Mouse (Mus musculus) heart, embryonic 11.5 days (tissue): ENCODE data around the gene Yap1. TPM values are rescaled to one million over a fixed set of nuclear protein-coding genes. Genes with fewer than 3 reads are reported as not detected.

ENCODE experiments used
- ATAC-seq: fragments of 200-750 bp; cut with Nextera tagmentation; replicated peaks from 2 replicates; pipeline ENCODE4 v1.8.0; 2017; ENCODE audit warnings: moderate library complexity; ENCODE audit not compliant: insufficient number of reproducible peaks, low FRiP score, low TSS enrichment
- H3K27ac ChIP-seq: fragments of 300-500 bp; sonication (generic); 2 replicates; pipeline ENCODE4 v1.5.1; 2014; ENCODE audit warnings: mild to moderate bottlenecking, low read depth, low read length
- H3K27me3 ChIP-seq: fragments of 300-500 bp; sonication (generic); 2 replicates; pipeline ENCODE4 v1.6.1; 2014; ENCODE audit warnings: mild to moderate bottlenecking, low read length, mixed read lengths; ENCODE audit not compliant: control insufficient read depth, insufficient read depth
- H3K36me3 ChIP-seq: fragments of 300-500 bp; sonication (generic); 2 replicates; pipeline ENCODE4 v1.6.1; 2014; ENCODE audit warnings: mild to moderate bottlenecking, low read length, moderate library complexity, mixed read lengths; ENCODE audit not compliant: control insufficient read depth, insufficient read depth
- H3K4me1 ChIP-seq: fragments of 300-500 bp; sonication (generic); 2 replicates; pipeline ENCODE4 v1.6.1; 2014; ENCODE audit warnings: low read length; ENCODE audit not compliant: control insufficient read depth, insufficient read depth
- H3K4me2 ChIP-seq: fragments of 300-500 bp; sonication (generic); 2 replicates; pipeline ENCODE4 v1.6.1; 2014; ENCODE audit warnings: mild to moderate bottlenecking, moderate library complexity
- H3K4me3 ChIP-seq: fragments of 300-500 bp; sonication (generic); 2 replicates; pipeline ENCODE4 v1.5.1; 2014; ENCODE audit warnings: low read depth, low read length
- H3K9ac ChIP-seq: fragments of 300-500 bp; sonication (generic); 2 replicates; pipeline ENCODE4 v1.6.1; 2014; ENCODE audit warnings: mild to moderate bottlenecking, low read depth, low read length, moderate library complexity
- H3K9me3 ChIP-seq: fragments of 300-500 bp; sonication (generic); replicated peaks from 2 replicates; pipeline ENCODE4 v1.6.1; 2016; ENCODE audit warnings: low read length; ENCODE audit not compliant: control insufficient read depth
- WGBS: fragments of 180-500 bp; shearing (Covaris S2); extraction: QIAGEN DNeasy Blood & Tissue Kit; methylation state at CpG from one replicate; pipeline ENCODE4 v1.1.7; 2014; ENCODE audit not compliant: insufficient replicate concordance; 5-methylcytosine and 5-hydroxymethylcytosine counted together
- polyA plus RNA-seq: library from polyadenylated mRNA; unstranded; fragments of >200 nt; fragmentation: Nextera tagmentation; extraction: Ambion mirVana; gene quantifications from 2 replicates; pipeline ENCODE4 v1.2.1, GENCODE M21; 2014

The Yap1 gene
- polyA plus RNA-seq, 1 experiment from 2014 or later = 27.1 TPM

DNA sequence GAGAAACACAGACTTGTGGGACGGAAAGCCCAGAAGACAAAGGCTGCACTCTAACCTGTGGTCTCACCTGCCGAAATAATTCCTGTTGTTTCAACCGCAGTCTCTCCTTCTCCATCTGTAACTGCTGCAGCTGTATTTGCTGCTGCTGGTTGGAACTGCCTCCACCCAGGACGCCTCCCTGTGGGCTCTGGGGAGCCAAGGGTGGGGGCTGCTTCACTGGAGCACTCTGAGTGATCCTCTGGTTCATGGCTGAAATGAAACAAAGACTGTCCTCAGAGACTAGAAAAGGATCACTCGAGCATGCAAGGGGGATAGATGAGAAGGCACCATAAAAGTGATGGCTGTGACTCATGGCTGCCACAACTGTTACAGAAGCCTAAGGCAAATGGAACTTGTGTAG lies 51.5 kb downstream of the Yap1 start:
- H3K27me3 ChIP-seq = no peaks in the 10 kb centered on the region
- H3K9ac ChIP-seq = no peak overlapping the region
- no peak overlapping the region for H3K4me3 ChIP-seq
- WGBS = 91% methylated on average over 5 of the region's 5 CpGs
- H3K9me3 ChIP-seq = no peaks in the 10 kb centered on the region
- peaks cover 26% of the 10 kb centered on the region for H3K36me3 ChIP-seq
- no peak overlapping the region for H3K4me2 ChIP-seq
- peaks cover under 1% of the 10 kb centered on the region; the same call in 1 of the 2 replicates for H3K4me1 ChIP-seq
- no peak for ATAC-seq
- no peak overlapping the region for H3K27ac ChIP-seq

DNA sequence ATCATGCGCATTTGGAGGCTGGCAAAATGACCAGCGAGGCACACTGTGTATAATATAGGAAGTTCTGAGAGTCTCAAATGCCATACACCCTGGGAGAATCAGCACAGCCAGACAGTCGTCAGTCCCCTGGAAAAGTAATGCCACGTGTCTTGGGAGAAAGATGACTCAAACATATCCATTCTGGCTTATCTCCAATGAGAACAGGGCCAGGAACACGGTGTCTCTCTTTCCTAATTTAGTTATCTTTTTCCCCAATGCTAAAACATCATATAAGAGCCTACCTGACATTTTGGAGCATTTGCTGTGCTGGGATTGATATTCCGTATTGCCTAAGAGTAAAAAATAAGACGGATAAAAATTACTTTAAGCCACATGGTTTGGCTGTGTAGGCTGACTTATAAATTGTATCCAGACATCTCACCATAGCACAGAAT lies 54.2 kb downstream of the Yap1 start:
- H3K27me3 ChIP-seq = no peaks in the 10 kb centered on the region
- H3K9me3 ChIP-seq = no peaks in the 10 kb centered on the region
- no peak overlapping the region for H3K4me3 ChIP-seq
- no peaks in the 10 kb centered on the region for H3K4me1 ChIP-seq
- no peak overlapping the region for H3K27ac ChIP-seq
- 76% methylated on average over 7 of the region's 7 CpGs for WGBS
- no peak overlapping the region for H3K9ac ChIP-seq
- ATAC-seq = no peak
- H3K4me2 ChIP-seq = no peak overlapping the region
- H3K36me3 ChIP-seq = peaks cover 30% of the 10 kb centered on the region

DNA sequence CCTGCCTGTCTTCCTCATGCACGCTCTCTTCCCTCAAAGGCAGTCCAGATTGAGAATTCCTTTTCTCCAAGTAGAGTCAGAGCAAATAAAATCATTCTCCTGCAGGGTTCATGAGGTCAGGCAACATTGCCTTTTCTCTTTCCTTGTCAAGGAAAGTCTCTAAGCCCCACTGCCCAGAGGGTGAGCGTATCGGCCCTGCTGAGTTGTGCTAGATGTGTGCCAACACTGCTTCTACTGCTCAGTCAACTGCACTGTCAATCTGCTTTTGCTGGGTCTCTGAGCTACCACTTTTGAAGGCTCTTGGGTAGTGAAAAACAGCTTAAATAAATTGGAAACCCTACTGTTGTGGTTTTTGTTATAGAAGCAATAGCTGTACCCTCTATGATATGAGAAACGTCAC lies 56.5 kb downstream of the Yap1 start:
- Histone ChIP-seq H3K27me3 (no peaks in the 10 kb centered on the region), H3K4me3 (no peak overlapping the region), H3K4me1 (no peaks in the 10 kb centered on the region), H3K27ac (no peak overlapping the region), H3K4me2 (no peak overlapping the region), H3K9me3 (no peaks in the 10 kb centered on the region), H3K9ac (no peak overlapping the region), H3K36me3 (peaks cover 24% of the 10 kb centered on the region)
- ATAC-seq = no peak
- 90% methylated on average over 4 of the region's 4 CpGs for WGBS

DNA sequence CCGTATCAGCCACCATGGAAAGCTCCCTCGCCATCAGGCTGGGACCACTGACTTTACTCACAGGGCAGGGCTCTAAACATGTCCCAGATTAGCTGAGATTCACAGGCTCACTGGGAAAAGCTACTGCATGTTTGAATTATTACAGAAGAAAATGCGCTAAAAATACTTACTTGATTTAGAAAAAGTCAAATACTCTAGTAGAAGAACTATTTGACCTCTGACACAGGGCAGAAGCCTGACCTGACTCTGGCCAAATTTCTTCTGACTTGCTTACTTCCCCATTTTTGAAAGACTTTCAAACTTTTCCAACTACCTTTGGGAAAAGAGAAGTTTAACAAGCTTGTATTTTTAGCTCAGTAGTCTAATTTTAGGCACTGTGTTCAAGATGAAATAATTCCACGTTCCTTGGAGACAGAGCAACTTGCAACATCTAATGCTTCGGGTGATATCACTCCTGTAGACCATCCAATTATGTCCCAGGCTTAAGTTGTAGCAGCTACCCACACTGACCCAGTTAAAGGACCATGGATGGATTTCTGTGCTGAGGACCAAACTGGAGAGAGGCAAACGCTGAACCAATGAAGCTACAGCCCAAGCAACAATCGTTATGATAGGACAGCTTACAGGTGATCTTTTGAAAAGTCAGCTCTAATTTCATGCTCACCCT lies 60.5 kb downstream of the Yap1 start:
- peaks cover 10% of the 10 kb centered on the region for H3K36me3 ChIP-seq
- H3K4me3 ChIP-seq = no peak overlapping the region
- ATAC-seq = no peak
- no peaks in the 10 kb centered on the region for H3K9me3 ChIP-seq
- no peaks in the 10 kb centered on the region for H3K27me3 ChIP-seq
- H3K27ac ChIP-seq = no peak overlapping the region
- H3K4me1 ChIP-seq = no peaks in the 10 kb centered on the region
- 83% methylated on average over 7 of the region's 7 CpGs for WGBS
- H3K4me2 ChIP-seq = no peak overlapping the region
- no peak overlapping the region for H3K9ac ChIP-seq

DNA sequence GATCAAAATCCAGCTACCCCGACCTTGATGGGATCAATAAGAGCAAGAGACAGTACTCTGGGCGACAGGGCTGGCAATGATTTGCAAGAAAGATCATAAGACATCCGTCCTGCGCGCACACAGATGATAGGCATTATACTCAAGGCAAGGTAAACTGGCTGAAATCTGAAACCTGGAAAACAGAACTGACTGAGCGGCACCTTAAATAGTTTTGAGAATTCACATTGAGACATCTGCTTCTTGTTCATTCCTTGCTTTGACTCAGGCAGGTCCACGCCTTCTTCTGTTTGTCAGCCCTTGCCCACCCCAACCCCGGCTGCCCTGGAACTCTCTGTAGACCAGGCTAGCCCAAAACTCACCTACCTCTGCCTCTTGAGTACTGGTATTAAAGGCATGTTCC lies 61.7 kb downstream of the Yap1 start:
- WGBS = 91% methylated on average over 8 of the region's 8 CpGs
- Histone ChIP-seq H3K27me3 (no peaks in the 10 kb centered on the region), H3K27ac (no peak overlapping the region), H3K9ac (no peak overlapping the region), H3K36me3 (peaks cover 13% of the 10 kb centered on the region), H3K9me3 (no peaks in the 10 kb centered on the region), H3K4me1 (no peaks in the 10 kb centered on the region), H3K4me2 (no peak overlapping the region), H3K4me3 (no peak overlapping the region)
- ATAC-seq = no peak

DNA sequence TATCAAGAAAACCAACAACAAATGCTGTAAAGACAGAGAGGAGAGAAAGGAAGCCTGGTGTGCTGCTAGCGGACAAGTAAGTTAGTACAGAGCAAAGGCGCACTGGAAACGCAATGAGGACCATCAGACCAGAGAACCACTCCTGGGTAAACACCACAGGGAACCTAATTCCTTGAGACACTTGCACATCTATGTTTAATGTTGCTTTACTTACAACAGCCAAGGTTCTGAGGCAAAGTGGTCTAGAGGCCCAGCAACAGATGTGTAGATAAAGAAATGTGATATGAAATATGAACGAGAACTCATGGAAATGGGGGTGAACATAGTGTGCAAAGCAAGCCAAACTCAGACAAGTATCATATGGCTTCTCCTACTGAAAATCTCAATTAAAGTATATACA lies 64.3 kb downstream of the Yap1 start:
- no peak overlapping the region for H3K4me3 ChIP-seq
- H3K9me3 ChIP-seq = no peaks in the 10 kb centered on the region
- WGBS = 94% methylated on average over 4 of the region's 4 CpGs

DNA sequence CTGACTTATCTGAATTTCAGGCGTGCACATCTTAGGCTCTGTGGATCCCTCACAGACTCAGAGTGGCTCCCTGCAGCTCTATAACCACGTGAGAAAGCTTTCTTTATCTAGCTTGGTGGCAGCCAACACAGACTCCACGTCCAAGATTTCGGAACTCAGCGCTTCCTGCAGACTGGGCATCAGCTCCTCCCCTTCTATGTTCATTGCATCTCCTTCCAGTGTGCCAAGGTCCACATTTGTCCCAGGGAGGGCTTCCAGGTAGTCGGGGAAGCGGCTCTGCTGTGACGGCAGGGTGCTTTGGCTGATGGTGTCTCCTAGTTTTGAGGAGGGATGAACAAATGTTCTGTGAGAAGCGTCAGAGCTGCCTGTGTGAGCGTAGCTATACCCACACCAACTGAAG lies 70.0 kb downstream of the Yap1 start:
- ATAC-seq = no peak
- Histone ChIP-seq H3K27me3 (no peaks in the 10 kb centered on the region), H3K36me3 (peaks cover 62% of the 10 kb centered on the region)

More for the DNA sequence above, 64.3 kb downstream of the Yap1 start:
- no peak for ATAC-seq
- Histone ChIP-seq H3K4me2 (no peak overlapping the region), H3K9ac (no peak overlapping the region), H3K27ac (no peak overlapping the region), H3K4me1 (no peaks in the 10 kb centered on the region), H3K36me3 (peaks cover 32% of the 10 kb centered on the region), H3K27me3 (no peaks in the 10 kb centered on the region)

DNA sequence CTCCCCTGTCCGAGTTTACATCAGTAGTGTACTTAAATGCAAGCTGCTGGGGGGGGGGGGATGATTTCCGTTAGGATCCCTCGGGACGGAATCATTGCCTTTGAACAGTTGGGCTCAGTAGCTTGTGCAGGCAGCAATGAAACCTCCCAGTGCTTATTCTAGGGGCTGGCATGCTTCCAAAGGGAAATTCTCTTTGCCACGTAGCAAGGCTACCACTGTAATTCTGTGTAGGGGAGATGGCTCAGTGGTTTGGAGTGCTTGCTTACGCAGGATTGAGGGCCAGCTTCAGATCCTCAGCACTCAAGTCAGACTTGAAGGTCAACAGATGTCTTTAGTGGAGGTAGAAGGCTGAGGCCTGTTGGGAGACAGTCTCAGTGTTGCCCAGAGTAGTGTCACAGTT lies 74.8 kb downstream of the Yap1 start:
- Histone ChIP-seq H3K4me3 (no peak overlapping the region), H3K9me3 (peaks cover 9% of the 10 kb centered on the region), H3K27ac (no peak overlapping the region), H3K9ac (no peak overlapping the region), H3K27me3 (no peaks in the 10 kb centered on the region), H3K4me1 (no peaks in the 10 kb centered on the region; the same call in 1 of the 2 replicates), H3K36me3 (peaks cover 35% of the 10 kb centered on the region), H3K4me2 (no peak overlapping the region)
- ATAC-seq = no peak
- WGBS = 76% methylated on average over 6 of the region's 6 CpGs

More for the DNA sequence above, 70.0 kb downstream of the Yap1 start:
- peaks cover 9% of the 10 kb centered on the region for H3K9me3 ChIP-seq
- no peak overlapping the region for H3K9ac ChIP-seq
- H3K4me1 ChIP-seq = no peaks in the 10 kb centered on the region; the same call in 1 of the 2 replicates
- H3K4me3 ChIP-seq = no peak overlapping the region
- H3K4me2 ChIP-seq = no peak overlapping the region
- whole genome bisulfite sequencing = 86% methylated on average over 10 of the region's 10 CpGs
- no peak overlapping the region for H3K27ac ChIP-seq

DNA sequence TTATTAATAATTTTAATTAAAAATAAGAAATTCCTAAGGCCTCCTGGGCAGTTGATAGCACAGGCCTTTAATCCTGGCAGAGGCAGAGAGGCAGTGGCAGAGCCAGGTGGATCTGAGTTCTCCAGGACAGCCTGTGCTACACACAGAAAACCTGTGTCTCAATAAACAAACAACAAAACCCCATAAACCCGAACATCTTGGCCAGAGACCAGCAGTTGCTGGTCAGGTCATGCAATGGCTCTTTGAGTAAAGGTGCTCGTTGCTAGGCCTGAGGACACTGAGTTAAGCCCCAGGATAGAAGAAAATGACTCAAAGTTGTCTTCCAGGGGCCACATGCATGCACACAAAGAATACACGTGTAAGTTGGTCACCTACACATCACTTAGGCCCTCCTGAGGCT lies 75.5 kb downstream of the Yap1 start:
- H3K4me1 ChIP-seq = no peaks in the 10 kb centered on the region; the same call in 1 of the 2 replicates
- WGBS = 83% methylated on average over 3 of the region's 3 CpGs
- ATAC-seq = no peak
- no peak overlapping the region for H3K9ac ChIP-seq
- no peak overlapping the region for H3K4me3 ChIP-seq
- H3K27me3 ChIP-seq = no peaks in the 10 kb centered on the region
- no peak overlapping the region for H3K4me2 ChIP-seq
- peaks cover 28% of the 10 kb centered on the region for H3K36me3 ChIP-seq
- peaks cover 9% of the 10 kb centered on the region for H3K9me3 ChIP-seq
- H3K27ac ChIP-seq = no peak overlapping the region
